Mouse (Mus musculus) kidney, postnatal 0 days (tissue): Measurements from ENCODE around the gene Rapgef5. TPM values are rescaled to one million over a fixed set of nuclear protein-coding genes. Genes with fewer than 3 reads are reported as not detected.
A peak's percentile ranks its signal among the peaks of the same experiment; 100 is the strongest.

Source experiments
- ATAC-seq: fragments of 200-750 bp; cut with Nextera tagmentation; replicated peaks from 2 replicates; pipeline ENCODE4 v1.8.0; 2017; ENCODE audit warnings: low read depth, moderate number of reproducible peaks, moderate TSS enrichment, moderate library complexity; ENCODE audit not compliant: low FRiP score
- DNase-seq: peaks from one replicate; pipeline ENCODE4 v3.0.0-alpha.2; 2016; ENCODE audit warnings: low spot score
- H3K27ac ChIP-seq: fragments of 300-500 bp; sonication (generic); 2 replicates; pipeline ENCODE4 v1.5.1; 2014; ENCODE audit warnings: mild to moderate bottlenecking
- H3K27me3 ChIP-seq: fragments of 300-500 bp; sonication (generic); 2 replicates; pipeline ENCODE4 v1.6.1; 2014; ENCODE audit warnings: low read length, mixed read lengths; ENCODE audit not compliant: insufficient read depth
- H3K36me3 ChIP-seq: fragments of 300-500 bp; sonication (generic); 2 replicates; pipeline ENCODE4 v1.6.1; 2014; ENCODE audit warnings: low read length, mixed read lengths; ENCODE audit not compliant: insufficient read depth
- H3K4me1 ChIP-seq: fragments of 300-500 bp; sonication (generic); replicated peaks from 2 replicates; pipeline ENCODE4 v1.6.1; 2014; ENCODE audit warnings: antibody characterized with exemption, low read length, mixed read lengths; ENCODE audit not compliant: insufficient read depth
- H3K4me2 ChIP-seq: fragments of 300-500 bp; sonication (generic); 2 replicates; pipeline ENCODE4 v1.6.1; 2014; ENCODE audit warnings: mild to moderate bottlenecking, low read length, moderate library complexity, mixed read lengths
- H3K4me3 ChIP-seq: fragments of 300-500 bp; sonication (generic); replicated peaks from 2 replicates; pipeline ENCODE4 v1.5.1; 2014; ENCODE audit warnings: low read depth, low read length
- H3K9ac ChIP-seq: fragments of 300-500 bp; sonication (generic); 2 replicates; pipeline ENCODE4 v1.6.1; 2014; ENCODE audit warnings: low read depth, low read length
- H3K9me3 ChIP-seq: fragments of 300-500 bp; sonication (generic); replicated peaks from 2 replicates; pipeline ENCODE4 v1.6.1; 2016; ENCODE audit warnings: low read length, inconsistent platforms, mixed read lengths
- CTCF ChIP-seq: IDR thresholded peaks from 2 replicates; pipeline ENCODE4 v1.5.1; 2016; ENCODE audit warnings: antibody characterized with exemption, low read depth, mild to moderate bottlenecking, moderate library complexity
- WGBS: fragments of 180-500 bp; shearing (Covaris S2); extraction: QIAGEN DNeasy Blood & Tissue Kit; methylation state at CpG from one replicate; pipeline ENCODE4 v1.1.7; 2014; 5-methylcytosine and 5-hydroxymethylcytosine counted together
- polyA plus RNA-seq: library from polyadenylated mRNA; unstranded; fragments of >200 nt; fragmentation: Nextera tagmentation; extraction: Ambion mirVana; gene quantifications from 2 replicates; pipeline ENCODE4 v1.2.1, GENCODE M21; 2015

Rapgef5 gene
- polyA plus RNA-seq, 1 experiment from 2014 or later: 14.9 TPM

DNA sequence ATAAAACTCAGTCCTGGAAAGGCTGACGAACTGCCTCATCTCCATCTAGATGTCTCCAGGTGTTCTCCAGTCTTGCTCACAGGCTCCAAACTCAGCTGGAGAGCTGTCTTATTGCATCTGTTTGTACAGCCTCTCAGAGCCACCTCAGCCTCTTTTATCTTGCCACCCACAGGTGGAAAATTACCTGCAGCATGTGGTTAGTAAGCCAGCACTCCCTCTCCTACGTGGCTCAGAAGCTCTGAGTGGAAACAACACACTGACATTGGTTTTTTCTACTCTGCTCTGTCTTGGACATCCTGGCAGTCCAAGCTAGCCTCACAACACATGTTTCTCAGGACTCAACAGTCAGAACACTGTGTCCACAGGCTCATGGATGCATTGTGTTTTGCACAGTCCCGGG lies 162.6 kb downstream of the Rapgef5 start:
- Histone ChIP-seq H3K4me2 (no peak overlapping the region), H3K36me3 (no peaks in the 10 kb centered on the region), H3K4me1 (peaks cover 16% of the 10 kb centered on the region; the same call in 1 of the 2 replicates), H3K9me3 (no peaks in the 10 kb centered on the region), H3K27me3 (no peaks in the 10 kb centered on the region), H3K9ac (no peak overlapping the region), H3K4me3 (no peak overlapping the region), H3K27ac (no peak overlapping the region)
- WGBS: 68% methylated on average over 3 of the region's 3 CpGs
- ATAC-seq (no peak), DNase-seq (no peak)
- TF ChIP-seq CTCF: no peak

- no peak for DNase-seq
These were observed 163.5 kb downstream of the Rapgef5 start for GRCm38 (mm10) chr12:117679795-117680194.

DNA sequence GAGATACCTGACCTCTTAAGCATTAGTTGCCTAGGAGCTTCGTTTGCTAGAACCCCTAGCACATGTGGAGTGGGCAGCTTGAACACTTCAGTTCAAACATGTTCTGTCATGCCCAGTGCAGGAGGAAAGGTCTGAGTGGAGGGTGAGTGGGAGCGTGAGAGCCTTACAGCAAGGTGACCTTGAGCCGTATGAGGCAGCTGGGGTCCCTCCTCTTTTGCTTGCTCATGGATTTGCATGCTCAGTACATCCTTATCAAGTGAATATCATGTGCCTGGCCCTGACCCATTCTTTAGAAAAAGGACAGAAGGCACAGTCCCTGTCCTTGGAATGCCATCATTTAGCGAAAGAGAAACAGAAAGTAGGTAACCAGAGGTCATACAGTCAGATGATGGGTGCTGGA lies 165.0 kb downstream of the Rapgef5 start:
- TF ChIP-seq CTCF: no peak
- Histone ChIP-seq H3K4me1 (peaks cover 16% of the 10 kb centered on the region; the same call in 1 of the 2 replicates), H3K27ac (no peak overlapping the region), H3K27me3 (no peaks in the 10 kb centered on the region), H3K9me3 (no peaks in the 10 kb centered on the region), H3K36me3 (no peaks in the 10 kb centered on the region), H3K4me2 (no peak overlapping the region), H3K4me3 (no peak overlapping the region), H3K9ac (no peak overlapping the region)
- DNase-seq: no peak
- no peak for ATAC-seq
- WGBS: 75% methylated on average over 4 of the region's 4 CpGs

More at GRCm38 (mm10) chr12:117679795-117680194, 163.5 kb downstream of the Rapgef5 start:
- Histone ChIP-seq H3K27me3 (no peaks in the 10 kb centered on the region), H3K4me1 (peaks cover 16% of the 10 kb centered on the region; the same call in 1 of the 2 replicates), H3K4me3 (no peak overlapping the region), H3K9me3 (no peaks in the 10 kb centered on the region), H3K4me2 (no peak overlapping the region), H3K36me3 (no peaks in the 10 kb centered on the region), H3K27ac (no peak overlapping the region), H3K9ac (no peak overlapping the region)
- no peak for ATAC-seq
- TF ChIP-seq CTCF: no peak
- 38% methylated on average over 4 of the region's 4 CpGs for WGBS

- Histone ChIP-seq H3K4me3 (no peak overlapping the region), H3K4me2 (no peak overlapping the region), H3K36me3 (no peaks in the 10 kb centered on the region), H3K4me1 (peaks cover 18% of the 10 kb centered on the region; the same call in 1 of the 2 replicates), H3K9ac (no peak overlapping the region), H3K9me3 (no peaks in the 10 kb centered on the region), H3K27me3 (no peaks in the 10 kb centered on the region), H3K27ac (no peak overlapping the region)
- WGBS: 64% methylated on average over 2 of the region's 2 CpGs
- no peak for ATAC-seq
- TF ChIP-seq CTCF: no peak
- no peak for DNase-seq
These were observed 167.1 kb downstream of the Rapgef5 start for GRCm38 (mm10) chr12:117683377-117683776.

DNA sequence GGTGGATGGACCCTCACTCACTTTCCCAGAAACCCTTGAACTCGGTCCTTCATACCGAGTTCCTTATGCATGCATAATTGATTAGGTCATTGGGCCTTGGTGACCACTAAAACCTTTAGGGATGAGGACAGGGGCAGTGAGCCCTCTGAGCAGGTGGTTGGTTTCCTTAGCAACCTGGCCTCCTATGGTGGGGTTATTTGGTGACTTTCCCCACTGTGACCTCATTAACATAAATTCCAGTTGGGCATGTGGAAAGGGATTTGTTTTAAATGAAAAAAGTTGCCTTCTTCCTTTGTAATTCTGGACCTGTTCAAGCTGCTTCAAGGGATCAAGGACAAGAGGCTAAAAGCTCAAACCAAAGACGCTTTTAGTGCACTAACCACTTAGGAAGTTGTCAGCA lies 167.7 kb downstream of the Rapgef5 start:
- Histone ChIP-seq H3K9me3 (no peaks in the 10 kb centered on the region), H3K4me2 (no peak overlapping the region), H3K9ac (no peak overlapping the region), H3K27me3 (no peaks in the 10 kb centered on the region), H3K36me3 (no peaks in the 10 kb centered on the region), H3K27ac (peak overlapping the region; percentile 36; the same call in 1 of the 2 replicates), H3K4me3 (no peak overlapping the region), H3K4me1 (peaks cover 24% of the 10 kb centered on the region)
- 32% methylated on average over 3 of the region's 3 CpGs for WGBS
- ATAC-seq (no peak), DNase-seq (no peak)
- TF ChIP-seq CTCF: no peak

- no peak overlapping the region for H3K9ac ChIP-seq
- no peak overlapping the region for H3K4me3 ChIP-seq
- TF ChIP-seq CTCF: no peak
- H3K36me3 ChIP-seq: no peaks in the 10 kb centered on the region
- peak overlapping the region; percentile 36; the same call in 1 of the 2 replicates for H3K27ac ChIP-seq
- no peaks in the 10 kb centered on the region for H3K9me3 ChIP-seq
- 28% methylated on average over 3 of the region's 3 CpGs for WGBS
- DNase-seq (peak; percentile 44), ATAC-seq (no peak; the same call in 1 of the 2 replicates)
- H3K4me2 ChIP-seq: no peak overlapping the region
- H3K27me3 ChIP-seq: no peaks in the 10 kb centered on the region
- H3K4me1 ChIP-seq: peaks cover 22% of the 10 kb centered on the region
These were observed 168.5 kb downstream of the Rapgef5 start for GRCm38 (mm10) chr12:117684788-117685187.

DNA sequence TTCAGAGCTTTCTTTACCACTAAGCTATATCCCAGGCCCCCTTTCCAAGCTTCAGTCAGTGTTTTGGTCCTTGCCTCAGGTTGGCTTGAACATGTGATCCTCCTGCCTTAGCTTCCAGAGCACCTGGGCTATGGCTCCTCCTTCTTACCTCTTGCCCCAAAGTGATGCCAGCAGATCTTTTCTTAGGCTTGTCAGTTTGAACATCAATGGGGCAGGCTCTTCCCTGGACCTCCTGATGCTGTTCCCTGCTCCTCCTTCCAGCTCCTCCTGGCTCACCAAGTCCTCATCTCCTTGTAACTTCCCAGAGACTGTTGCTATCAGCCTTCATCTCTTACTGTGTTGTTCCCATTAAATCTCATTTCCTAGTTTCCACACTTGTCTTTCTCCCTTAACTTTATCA lies 169.1 kb downstream of the Rapgef5 start:
- Histone ChIP-seq H3K9me3 (no peaks in the 10 kb centered on the region), H3K9ac (no peak overlapping the region), H3K27ac (no peak overlapping the region), H3K4me1 (peaks cover 18% of the 10 kb centered on the region), H3K36me3 (no peaks in the 10 kb centered on the region), H3K4me3 (no peak overlapping the region), H3K4me2 (no peak overlapping the region), H3K27me3 (no peaks in the 10 kb centered on the region)
- no peak for TF ChIP-seq CTCF
- DNase-seq: no peak
- no peak for ATAC-seq
